Mouse (Mus musculus) forebrain, embryonic 12.5 days (tissue): ENCODE data around the gene 4930469K13Rik. TPM values are rescaled to one million over a fixed set of nuclear protein-coding genes. Genes with fewer than 3 reads are reported as not detected.

ENCODE experiments used
- ATAC-seq: fragments of 200-750 bp; cut with Nextera tagmentation; 2 replicates; pipeline ENCODE4 v1.8.0; 2017; ENCODE audit warnings: moderate TSS enrichment; ENCODE audit not compliant: low FRiP score
- H3K27ac ChIP-seq: fragments of 300-500 bp; sonication (generic); 2 replicates; pipeline ENCODE4 v1.5.1; 2016; ENCODE audit warnings: mild to moderate bottlenecking
- H3K27me3 ChIP-seq: fragments of 300-500 bp; sonication (generic); 2 replicates; pipeline ENCODE4 v1.6.1; 2016; ENCODE audit warnings: mild to moderate bottlenecking
- H3K36me3 ChIP-seq: fragments of 300-500 bp; sonication (generic); replicated peaks from 2 replicates; pipeline ENCODE4 v1.6.1; 2016; ENCODE audit warnings: mild to moderate bottlenecking
- H3K4me1 ChIP-seq: fragments of 300-500 bp; sonication (generic); 2 replicates; pipeline ENCODE4 v1.6.1; 2016
- H3K4me2 ChIP-seq: fragments of 300-500 bp; sonication (generic); 2 replicates; pipeline ENCODE4 v1.6.1; 2016; ENCODE audit warnings: mild to moderate bottlenecking, moderate library complexity
- H3K4me3 ChIP-seq: fragments of 300-500 bp; sonication (generic); replicated peaks from 2 replicates; pipeline ENCODE4 v1.5.1; 2016; ENCODE audit warnings: mild to moderate bottlenecking
- H3K9ac ChIP-seq: fragments of 300-500 bp; sonication (generic); 2 replicates; pipeline ENCODE4 v1.6.1; 2016; ENCODE audit warnings: mild to moderate bottlenecking
- H3K9me3 ChIP-seq: fragments of 300-500 bp; sonication (generic); 2 replicates; pipeline ENCODE4 v1.6.1; 2016
- WGBS: fragments of 180-500 bp; shearing (Covaris S2); methylation state at CpG from one replicate; pipeline ENCODE4 v1.1.7; 2016; 5-methylcytosine and 5-hydroxymethylcytosine counted together
- polyA plus RNA-seq: library from polyadenylated mRNA; unstranded; fragments of >200 nt; fragmentation: Nextera tagmentation; extraction: Ambion mirVana; gene quantifications from 2 replicates; pipeline ENCODE4 v1.2.1, GENCODE M21; 2016

Gene 4930469K13Rik
- polyA plus RNA-seq, 1 experiment from 2014 or later, result not detected

- no peak for ATAC-seq
- Histone ChIP-seq H3K9me3 (no peaks in the 10 kb centered on the region), H3K27me3 (no peaks in the 10 kb centered on the region), H3K4me1 (no peaks in the 10 kb centered on the region), H3K27ac (no peak overlapping the region), H3K4me3 (no peak overlapping the region), H3K36me3 (no peaks in the 10 kb centered on the region), H3K9ac (no peak overlapping the region), H3K4me2 (no peak overlapping the region)
- WGBS, result 78% methylated on average over 1 of the region's 1 CpGs
Measured at GRCm38 (mm10) chr11:34025091-34025490, 73.3 kb downstream of the 4930469K13Rik start.

GRCm38 (mm10) chr11:34012007-34012652 is 86.2 kb downstream of the 4930469K13Rik start:
- 67% methylated on average over 6 of the region's 6 CpGs for WGBS
- H3K27ac ChIP-seq, result no peak overlapping the region
- H3K4me3 ChIP-seq, result no peak overlapping the region
- H3K9ac ChIP-seq, result no peak overlapping the region
- no peaks in the 10 kb centered on the region for H3K36me3 ChIP-seq
- no peak for ATAC-seq
- H3K27me3 ChIP-seq, result no peaks in the 10 kb centered on the region
- no peaks in the 10 kb centered on the region for H3K9me3 ChIP-seq
- H3K4me2 ChIP-seq, result no peak overlapping the region
- H3K4me1 ChIP-seq, result no peaks in the 10 kb centered on the region

DNA sequence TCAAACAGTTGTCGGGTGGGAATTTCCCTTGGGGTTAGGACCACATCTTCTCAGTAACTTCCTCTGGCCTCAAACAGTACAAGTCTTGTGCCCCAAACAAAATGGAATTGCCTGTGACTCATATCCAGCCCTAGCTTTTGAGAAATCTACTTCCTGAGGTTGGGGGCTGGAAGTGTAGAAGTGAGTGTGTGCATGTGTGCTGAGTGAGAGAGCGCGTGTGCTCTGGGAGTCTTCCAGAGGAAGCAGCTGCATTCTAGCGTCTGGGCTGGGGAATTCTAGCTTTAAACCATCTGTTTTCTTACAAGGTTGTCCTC is 87.5 kb downstream of the 4930469K13Rik start:
- Histone ChIP-seq H3K27ac (no peak overlapping the region), H3K27me3 (no peaks in the 10 kb centered on the region), H3K4me2 (no peak overlapping the region), H3K36me3 (no peaks in the 10 kb centered on the region), H3K4me1 (no peaks in the 10 kb centered on the region), H3K9ac (no peak overlapping the region), H3K9me3 (no peaks in the 10 kb centered on the region), H3K4me3 (no peak overlapping the region)
- 79% methylated on average over 4 of the region's 4 CpGs for WGBS
- ATAC-seq, result no peak

DNA sequence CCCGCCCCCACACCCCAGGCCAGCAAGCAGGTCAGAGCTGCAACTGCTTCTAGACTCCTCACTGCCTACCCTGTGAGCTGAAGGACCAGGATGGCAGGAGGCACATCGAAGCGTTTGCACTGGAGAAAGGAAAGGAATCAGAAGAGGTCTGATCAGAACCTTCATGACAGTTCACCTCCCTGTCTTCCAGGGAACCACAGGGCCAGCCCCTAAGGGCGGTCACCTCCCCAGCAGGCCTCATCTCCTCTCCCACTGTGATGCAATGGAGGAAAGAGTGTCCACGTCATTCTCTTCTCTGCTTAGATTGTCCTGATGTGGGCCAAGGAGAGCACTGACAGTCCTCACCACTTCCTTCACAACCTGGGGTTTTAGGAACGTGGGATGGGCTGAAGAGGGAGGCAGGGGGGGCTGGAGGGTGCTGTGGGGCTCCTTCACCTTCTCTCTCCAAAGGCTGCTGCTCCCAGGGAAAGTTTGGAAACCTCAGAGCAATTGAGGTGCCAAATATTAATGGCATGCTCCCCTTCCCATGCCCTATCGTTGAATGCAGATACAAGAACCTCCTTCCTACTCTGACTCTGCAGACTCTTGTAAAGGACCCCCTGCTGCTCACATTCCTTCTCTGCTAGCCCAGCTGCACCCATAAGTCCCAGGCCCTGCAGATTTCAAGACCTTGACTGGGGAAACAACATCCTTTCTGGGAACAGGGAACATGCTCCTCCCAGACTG is 88.1 kb downstream of the 4930469K13Rik start:
- no peak for ATAC-seq
- 79% methylated on average over 7 of the region's 7 CpGs for WGBS
- Histone ChIP-seq H3K27me3 (no peaks in the 10 kb centered on the region), H3K9ac (no peak overlapping the region), H3K27ac (no peak overlapping the region), H3K36me3 (no peaks in the 10 kb centered on the region), H3K4me1 (no peaks in the 10 kb centered on the region), H3K4me2 (no peak overlapping the region), H3K9me3 (no peaks in the 10 kb centered on the region), H3K4me3 (no peak overlapping the region)

- Histone ChIP-seq H3K4me1 (no peaks in the 10 kb centered on the region), H3K9ac (no peak overlapping the region), H3K36me3 (no peaks in the 10 kb centered on the region), H3K9me3 (no peaks in the 10 kb centered on the region), H3K4me3 (no peak overlapping the region), H3K27ac (no peak overlapping the region), H3K4me2 (no peak overlapping the region), H3K27me3 (no peaks in the 10 kb centered on the region)
- no peak for ATAC-seq
- WGBS, result 73% methylated on average over 12 of the region's 12 CpGs
Measured at GRCm38 (mm10) chr11:34009316-34010087, 88.9 kb downstream of the 4930469K13Rik start.

- Histone ChIP-seq H3K4me1 (no peaks in the 10 kb centered on the region), H3K36me3 (no peaks in the 10 kb centered on the region), H3K27me3 (no peaks in the 10 kb centered on the region), H3K4me3 (no peak overlapping the region), H3K9me3 (no peaks in the 10 kb centered on the region), H3K4me2 (no peak overlapping the region), H3K27ac (no peak overlapping the region), H3K9ac (no peak overlapping the region; the same call in 1 of the 2 replicates)
- 46% methylated on average over 9 of the region's 9 CpGs for WGBS
- no peak for ATAC-seq
Measured at GRCm38 (mm10) chr11:34008702-34009101, 89.7 kb downstream of the 4930469K13Rik start.

DNA sequence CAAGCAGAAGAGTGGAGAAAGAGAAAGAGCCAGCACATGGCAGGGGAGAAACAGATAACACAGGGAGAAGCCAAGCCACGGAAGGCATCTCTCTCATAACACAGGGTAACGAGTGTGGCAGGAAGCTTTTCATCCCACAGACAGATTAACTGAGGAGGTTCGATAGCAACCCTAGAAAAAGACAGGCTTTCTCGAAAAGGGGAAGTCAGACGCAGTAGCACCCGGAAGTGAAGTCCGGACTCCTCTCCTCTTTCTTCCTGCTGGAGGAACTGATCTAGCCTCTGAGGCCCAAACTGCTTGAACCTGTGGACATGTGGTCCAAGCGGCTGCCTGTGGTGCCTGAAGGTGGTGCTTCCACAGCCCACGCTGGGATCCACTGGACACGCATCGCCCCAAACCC is 90.1 kb downstream of the 4930469K13Rik start:
- H3K36me3 ChIP-seq, result no peaks in the 10 kb centered on the region
- no peak overlapping the region for H3K4me2 ChIP-seq
- H3K27me3 ChIP-seq, result no peaks in the 10 kb centered on the region
- WGBS, result 82% methylated on average over 11 of the region's 11 CpGs
- H3K27ac ChIP-seq, result no peak overlapping the region
- no peaks in the 10 kb centered on the region for H3K9me3 ChIP-seq
- no peaks in the 10 kb centered on the region for H3K4me1 ChIP-seq
- no peak overlapping the region; the same call in 1 of the 2 replicates for H3K9ac ChIP-seq
- no peak overlapping the region for H3K4me3 ChIP-seq
- no peak for ATAC-seq

- WGBS, result 98% methylated on average over 2 of the region's 2 CpGs
- no peak for ATAC-seq
Measured at GRCm38 (mm10) chr11:34007616-34008015, 90.7 kb downstream of the 4930469K13Rik start.

DNA sequence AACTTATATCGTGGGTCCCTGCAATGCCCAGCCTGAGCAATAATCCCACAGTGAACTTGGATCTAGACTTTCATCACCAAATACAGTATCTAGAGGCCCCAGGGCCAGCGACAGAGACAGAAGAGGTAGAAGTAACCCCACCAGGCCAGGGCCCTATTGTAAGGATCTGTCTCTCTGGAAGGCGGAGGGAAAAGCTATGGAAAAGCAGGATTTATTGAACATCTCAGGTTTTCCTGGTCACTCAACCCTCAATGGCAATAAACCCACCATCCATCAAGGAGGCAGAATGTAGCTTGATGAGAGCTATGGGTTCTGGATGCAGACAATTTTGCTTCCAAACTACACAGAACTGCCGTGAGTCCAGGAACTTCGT is 95.8 kb downstream of the 4930469K13Rik start:
- no peak for ATAC-seq
- 82% methylated on average over 5 of the region's 5 CpGs for WGBS
- H3K4me3 ChIP-seq, result no peak overlapping the region

More at GRCm38 (mm10) chr11:34007616-34008015, 90.7 kb downstream of the 4930469K13Rik start:
- H3K36me3 ChIP-seq, result no peaks in the 10 kb centered on the region
- no peaks in the 10 kb centered on the region for H3K4me1 ChIP-seq
- H3K27me3 ChIP-seq, result no peaks in the 10 kb centered on the region
- H3K4me3 ChIP-seq, result no peak overlapping the region
- no peak overlapping the region for H3K27ac ChIP-seq
- H3K4me2 ChIP-seq, result no peak overlapping the region
- H3K9ac ChIP-seq, result no peak overlapping the region
- H3K9me3 ChIP-seq, result no peaks in the 10 kb centered on the region

GRCm38 (mm10) chr11:34001938-34002592 is 96.3 kb downstream of the 4930469K13Rik start:
- Histone ChIP-seq H3K9me3 (no peaks in the 10 kb centered on the region), H3K4me1 (no peaks in the 10 kb centered on the region; the same call in 1 of the 2 replicates), H3K27ac (no peak overlapping the region), H3K9ac (no peak overlapping the region), H3K36me3 (no peaks in the 10 kb centered on the region), H3K4me2 (no peak overlapping the region), H3K4me3 (no peak overlapping the region), H3K27me3 (no peaks in the 10 kb centered on the region)
- WGBS, result 10% methylated on average over 5 of the region's 5 CpGs
- no peak for ATAC-seq

More for the DNA sequence above, 95.8 kb downstream of the 4930469K13Rik start:
- no peak overlapping the region for H3K9ac ChIP-seq
- no peaks in the 10 kb centered on the region for H3K36me3 ChIP-seq
- no peak overlapping the region for H3K27ac ChIP-seq
- H3K4me1 ChIP-seq, result no peaks in the 10 kb centered on the region; the same call in 1 of the 2 replicates
- no peaks in the 10 kb centered on the region for H3K27me3 ChIP-seq
- no peak overlapping the region for H3K4me2 ChIP-seq
- H3K9me3 ChIP-seq, result no peaks in the 10 kb centered on the region

GRCm38 (mm10) chr11:34000416-34000815 is 97.9 kb downstream of the 4930469K13Rik start:
- ATAC-seq, result no peak

GRCm38 (mm10) chr11:33998244-33998643 is 100.1 kb downstream of the 4930469K13Rik start:
- Histone ChIP-seq H3K9ac (no peak overlapping the region), H3K4me2 (no peak overlapping the region), H3K27me3 (no peaks in the 10 kb centered on the region), H3K4me1 (peaks cover 1% of the 10 kb centered on the region; the same call in 1 of the 2 replicates), H3K27ac (no peak overlapping the region), H3K4me3 (no peak overlapping the region), H3K9me3 (no peaks in the 10 kb centered on the region), H3K36me3 (no peaks in the 10 kb centered on the region)
- WGBS, result 61% methylated on average over 10 of the region's 10 CpGs
- no peak for ATAC-seq

More at GRCm38 (mm10) chr11:34000416-34000815, 97.9 kb downstream of the 4930469K13Rik start:
- Histone ChIP-seq H3K27me3 (no peaks in the 10 kb centered on the region), H3K9me3 (no peaks in the 10 kb centered on the region), H3K36me3 (no peaks in the 10 kb centered on the region), H3K4me1 (no peaks in the 10 kb centered on the region; the same call in 1 of the 2 replicates), H3K4me2 (no peak overlapping the region), H3K27ac (no peak overlapping the region), H3K4me3 (no peak overlapping the region), H3K9ac (no peak overlapping the region)
- 78% methylated on average over 3 of the region's 3 CpGs for whole genome bisulfite sequencing
